Mouse (Mus musculus) thymus, postnatal 10 days (tissue): ENCODE measurements around the gene Tssk2.

ENCODE experiments used
- DNase-seq, 2 experiments: peaks; one replicate each; pipeline ENCODE4 v3.0.0; 2021; ENCODE audit warnings: low spot score in 2 of 2

The Tssk2 gene

DNA sequence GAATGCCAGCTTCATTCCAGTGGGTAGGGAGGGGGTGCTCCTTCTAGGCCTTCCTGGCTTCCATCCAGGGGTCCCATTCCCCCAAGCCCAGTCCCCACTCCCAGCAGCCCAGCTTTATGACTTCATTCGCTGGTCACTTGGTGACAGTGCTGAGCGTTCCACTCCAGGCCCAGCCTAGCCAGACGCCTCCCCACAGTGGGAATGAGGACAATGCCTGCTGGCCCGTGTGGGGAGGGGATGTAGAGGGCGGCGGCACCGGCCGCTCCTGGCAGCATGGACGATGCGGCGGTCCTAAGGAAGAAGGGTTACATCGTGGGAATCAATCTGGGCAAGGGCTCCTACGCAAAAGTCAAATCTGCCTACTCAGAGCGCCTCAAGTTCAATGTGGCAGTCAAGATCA is at the start of gene Tssk2, which contains the start of gene Dgcr2:
Gene Tssk2 (plus strand): TSS at position 176 of the 400 bp plus-strand sequence.
Gene Dgcr2 (minus strand): TSS at position 101 of the 400 bp plus-strand sequence.
- DNase-seq: no peak

DNA sequence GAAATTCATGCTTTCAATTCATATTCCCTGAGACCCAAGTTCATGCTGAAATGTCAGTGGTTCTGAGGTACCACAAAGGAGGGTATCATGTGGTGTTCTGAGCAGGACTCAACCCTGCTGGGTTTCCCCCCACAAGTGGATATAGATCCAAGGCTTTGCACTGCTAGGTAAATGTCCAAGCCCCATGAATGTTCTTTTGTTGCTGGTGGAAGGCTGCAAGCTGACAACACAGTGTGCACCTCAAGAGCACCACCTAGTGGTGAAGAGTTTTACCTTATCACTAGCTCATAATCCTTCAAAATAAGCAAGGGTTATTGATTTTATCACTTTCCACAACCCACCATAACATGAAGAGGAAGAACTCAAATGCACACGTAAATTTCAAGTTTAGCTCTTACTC is 49.5 kb upstream of the Tssk2 start:
- peak in 1 of 2 experiments; percentile 64 for DNase-seq

DNA sequence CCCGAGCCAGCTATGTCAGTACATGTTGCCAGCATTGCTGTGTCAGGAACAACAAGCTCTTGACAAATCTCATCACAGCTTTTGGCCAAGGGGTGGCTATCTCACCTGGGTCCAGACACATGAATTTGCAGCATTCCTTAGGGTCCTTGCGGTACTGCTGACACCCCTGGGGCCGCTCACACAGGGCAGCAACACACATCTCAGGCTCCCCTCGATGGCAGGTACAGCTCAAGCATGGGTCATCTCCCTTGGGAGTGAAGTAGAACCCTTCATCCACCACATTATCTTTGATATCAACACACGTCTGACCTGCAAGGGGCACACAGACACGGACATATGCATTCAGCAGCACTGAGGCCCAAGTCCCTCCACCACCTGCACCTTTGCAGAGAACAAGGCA is 49.0 kb upstream of the Tssk2 start:
- no peak for DNase-seq

DNA sequence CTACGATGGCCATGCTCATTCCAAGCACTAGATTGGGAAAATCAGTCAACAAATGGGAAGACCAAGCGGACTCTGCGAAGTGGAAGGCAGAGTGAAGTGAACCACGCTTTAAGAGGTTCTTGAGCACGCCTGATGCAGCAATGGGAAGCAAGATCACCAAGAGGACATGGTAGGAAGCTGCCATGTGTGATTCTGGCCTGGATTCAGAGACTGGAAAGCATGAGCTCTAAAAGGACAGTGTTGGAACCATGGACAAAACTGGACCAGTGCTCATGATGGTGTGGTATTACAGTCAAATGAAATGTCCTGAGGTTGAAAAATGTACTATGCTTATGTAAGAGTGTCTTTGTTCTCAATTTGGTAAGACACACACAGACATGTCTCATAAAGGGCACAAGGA is 47.1 kb upstream of the Tssk2 start:
- DNase-seq: no peak

DNA sequence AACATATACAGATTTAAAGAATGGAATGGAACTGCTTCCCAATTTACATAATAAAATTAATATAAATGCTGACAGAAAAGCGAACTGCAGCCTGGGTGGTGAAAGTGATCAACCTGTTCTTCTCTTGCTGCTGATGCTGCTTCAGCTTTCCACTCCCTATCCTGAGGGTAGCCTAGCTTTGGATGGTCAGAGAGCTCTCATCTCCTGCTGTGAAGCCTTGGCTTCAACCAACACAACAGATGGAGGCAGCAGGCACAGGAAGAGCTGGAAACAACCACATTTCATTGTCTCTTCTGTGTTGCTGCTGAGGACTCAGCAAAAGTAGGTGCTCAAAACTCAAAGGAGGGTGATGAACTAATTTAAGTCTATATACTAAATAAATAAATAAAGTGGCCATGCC is 46.6 kb upstream of the Tssk2 start:
- no peak for DNase-seq

DNA sequence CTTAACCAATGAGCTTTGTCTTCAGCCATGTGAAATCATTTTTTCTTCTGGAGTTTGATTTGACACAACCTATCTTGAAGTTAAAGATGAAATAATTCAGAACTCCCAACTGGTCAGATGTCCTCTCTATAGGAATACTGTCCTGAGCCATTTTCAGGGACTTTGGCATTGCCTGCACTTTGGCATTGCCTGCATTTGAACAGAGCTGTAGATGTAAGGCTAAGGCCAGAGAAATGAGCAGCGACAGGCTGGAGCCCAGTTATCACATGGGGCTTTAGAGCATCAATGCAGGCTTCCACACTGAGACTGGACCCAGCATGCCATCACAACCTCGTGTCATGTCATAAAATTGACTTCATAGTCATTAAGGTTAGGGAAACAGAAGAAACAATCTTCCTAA is 45.2 kb upstream of the Tssk2 start:
- no peak for DNase-seq

DNA sequence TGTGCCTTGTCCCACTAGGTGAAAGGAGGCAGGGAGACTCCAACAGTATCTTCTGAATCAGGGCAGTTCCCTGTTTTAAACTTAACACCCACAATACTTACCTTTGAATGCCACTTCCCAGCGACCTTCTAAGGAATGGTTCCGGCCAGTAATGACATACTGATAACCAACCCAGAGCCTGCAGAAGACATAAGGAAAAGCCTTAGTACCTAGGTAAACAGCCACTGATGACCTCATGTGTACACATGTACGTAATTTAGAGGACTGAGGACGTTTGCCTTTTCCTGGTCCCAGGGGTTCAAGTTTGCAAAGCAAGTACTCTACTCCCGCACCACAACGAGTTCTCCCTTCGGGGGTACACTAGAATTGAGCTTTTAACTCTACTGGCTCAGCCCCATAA is 41.3 kb upstream of the Tssk2 start:
- no peak for DNase-seq

DNA sequence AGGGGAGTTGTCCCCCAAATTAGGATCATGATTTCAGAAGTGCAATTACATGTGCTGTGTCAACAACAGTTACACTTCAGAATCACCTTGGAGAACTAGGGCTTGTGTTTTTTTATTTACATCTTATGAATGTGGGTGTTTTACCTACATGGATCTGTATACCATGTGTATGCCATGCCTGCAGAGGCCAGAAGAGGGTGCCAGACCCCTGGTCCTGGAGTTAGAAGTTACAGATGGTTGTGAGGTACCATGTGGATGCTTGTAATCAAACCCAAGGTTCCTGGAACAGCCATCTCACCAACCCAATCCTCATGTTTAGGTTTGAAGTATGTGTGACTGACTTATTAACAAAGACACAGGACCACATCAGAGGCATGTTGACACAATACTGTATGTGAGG is 39.8 kb upstream of the Tssk2 start:
- DNase-seq: no peak

DNA sequence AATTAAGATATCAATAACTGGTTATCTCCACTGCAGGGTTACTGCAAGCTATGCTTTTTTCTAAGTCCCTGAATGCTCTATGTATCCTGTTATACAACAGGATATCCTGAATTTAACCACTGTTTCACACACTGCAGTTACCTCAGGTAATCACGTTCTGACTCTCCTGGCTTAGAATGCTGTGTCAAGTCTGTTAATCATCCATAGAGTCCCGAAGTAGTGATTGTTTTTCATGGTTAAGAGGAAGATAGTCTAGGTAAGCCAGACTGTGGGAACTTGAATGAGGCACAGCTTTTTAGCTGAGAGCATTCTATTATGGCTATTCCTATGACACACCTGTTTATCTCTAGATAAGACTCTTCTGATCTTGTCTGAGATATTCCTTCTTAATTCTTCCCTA is 33.1 kb upstream of the Tssk2 start:
- DNase-seq: no peak

DNA sequence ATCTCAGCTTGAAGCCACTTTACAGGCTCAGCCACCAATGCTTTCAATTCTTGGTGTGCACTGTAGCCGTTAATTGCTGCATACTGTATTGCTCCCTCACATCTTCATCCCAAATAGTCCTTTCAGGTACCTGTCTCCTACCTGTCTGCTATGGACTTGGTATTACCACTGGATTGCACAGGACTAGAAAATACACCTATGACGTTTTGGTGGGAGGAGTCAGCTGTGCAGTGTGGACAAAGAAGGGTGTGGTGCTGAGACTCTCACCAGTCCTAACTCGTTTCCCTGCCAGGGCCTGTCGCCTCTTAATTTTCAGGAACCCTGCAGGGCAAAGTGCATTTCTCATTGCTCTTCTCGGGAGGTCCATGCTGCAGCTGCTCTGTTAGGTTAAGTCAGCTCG is 32.7 kb upstream of the Tssk2 start:
- no peak for DNase-seq

DNA sequence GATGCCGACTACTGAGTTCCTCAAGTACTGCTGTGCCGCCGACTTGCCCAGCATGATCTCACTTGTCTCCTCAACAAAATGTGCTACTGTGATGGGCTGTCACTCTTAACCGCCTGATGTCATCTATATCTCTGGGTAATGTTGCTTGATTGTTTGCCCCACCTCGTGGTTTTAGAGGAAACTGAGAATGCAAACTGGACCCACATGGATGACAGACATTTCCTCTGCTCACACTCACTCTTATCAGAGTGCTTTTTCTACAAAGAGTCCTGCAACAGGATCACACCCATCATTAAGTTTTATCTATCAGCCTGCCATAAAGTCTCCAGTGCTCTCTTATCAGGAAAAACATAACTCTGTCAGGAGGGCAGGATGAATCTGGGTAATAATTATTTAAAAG is 27.2 kb upstream of the Tssk2 start:
- no peak for DNase-seq

DNA sequence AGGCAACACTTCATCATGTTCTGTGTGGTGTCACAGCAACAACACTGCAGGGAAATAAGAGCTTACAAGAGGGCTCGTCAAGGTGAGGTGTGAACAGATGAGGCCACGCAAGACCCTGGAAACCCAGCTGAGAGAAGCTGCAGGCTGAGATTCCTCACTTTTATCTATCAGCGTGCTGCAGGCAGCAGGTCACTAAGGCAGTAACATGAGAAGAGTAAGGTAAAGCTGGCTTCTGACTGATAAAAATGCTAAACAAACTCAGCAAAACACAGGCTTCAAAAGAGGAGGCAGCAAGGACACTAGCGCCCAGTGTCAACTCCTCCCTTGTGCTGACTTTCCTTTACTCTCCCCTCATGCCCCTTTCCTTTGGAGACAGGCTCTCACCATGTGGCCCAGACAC is 25.4 kb upstream of the Tssk2 start:
- DNase-seq: no peak

DNA sequence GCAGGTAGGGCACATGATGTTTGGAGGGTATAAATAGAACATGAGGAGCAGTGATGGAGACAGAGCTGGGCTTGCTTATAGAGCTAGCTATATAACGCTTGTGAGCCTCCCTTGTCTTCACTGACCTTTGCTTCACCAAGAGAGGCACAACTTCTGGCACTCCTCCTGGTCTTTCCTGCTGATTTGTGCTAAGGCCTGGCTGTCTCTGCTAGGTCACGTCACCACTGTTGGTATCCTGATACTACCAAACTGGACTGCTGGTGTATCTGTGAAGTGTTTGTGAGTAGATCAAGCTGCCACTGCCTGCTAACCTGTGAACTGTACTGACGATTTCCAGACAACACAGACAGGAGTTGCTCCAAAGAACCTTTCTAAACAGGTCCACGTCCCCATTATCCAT is 23.3 kb upstream of the Tssk2 start:
- no peak for DNase-seq

DNA sequence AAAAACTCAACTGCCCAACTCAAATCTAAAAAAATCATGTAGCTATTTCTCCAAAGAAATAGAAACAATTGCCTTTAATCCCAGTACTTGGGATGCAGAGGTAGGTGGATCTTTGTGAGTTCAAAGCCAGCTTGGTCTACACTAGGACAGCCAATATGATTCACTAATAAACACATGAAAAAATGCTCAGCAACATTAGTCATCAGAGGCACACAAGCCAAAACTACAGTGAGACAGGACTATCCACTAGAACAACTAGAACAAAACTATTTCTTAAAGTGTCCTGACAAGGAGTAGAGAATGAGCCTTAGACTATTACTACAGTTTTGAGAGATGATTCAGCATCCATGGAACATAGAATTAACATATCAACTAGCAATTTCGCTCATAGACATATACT is 22.3 kb upstream of the Tssk2 start:
- no peak for DNase-seq

DNA sequence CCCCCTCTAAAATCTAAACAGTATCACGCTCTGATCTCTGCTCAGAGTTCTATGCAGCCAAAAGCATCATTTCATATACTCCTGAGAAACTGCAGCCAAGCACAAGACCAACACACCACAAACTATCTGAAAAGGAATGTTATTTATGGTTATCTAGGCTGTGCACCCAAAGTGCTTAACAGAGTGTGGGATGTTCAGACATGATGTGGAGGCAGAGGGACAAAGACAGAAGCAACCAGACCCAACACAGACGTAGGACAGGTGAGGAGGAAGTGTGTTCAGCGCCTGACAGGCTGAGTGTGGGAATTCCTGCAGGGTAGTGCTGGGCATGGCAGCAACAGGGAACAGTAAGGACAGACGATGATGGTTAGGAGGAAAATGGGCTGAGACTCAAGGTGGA is 18.9 kb upstream of the Tssk2 start:
- DNase-seq: no peak

DNA sequence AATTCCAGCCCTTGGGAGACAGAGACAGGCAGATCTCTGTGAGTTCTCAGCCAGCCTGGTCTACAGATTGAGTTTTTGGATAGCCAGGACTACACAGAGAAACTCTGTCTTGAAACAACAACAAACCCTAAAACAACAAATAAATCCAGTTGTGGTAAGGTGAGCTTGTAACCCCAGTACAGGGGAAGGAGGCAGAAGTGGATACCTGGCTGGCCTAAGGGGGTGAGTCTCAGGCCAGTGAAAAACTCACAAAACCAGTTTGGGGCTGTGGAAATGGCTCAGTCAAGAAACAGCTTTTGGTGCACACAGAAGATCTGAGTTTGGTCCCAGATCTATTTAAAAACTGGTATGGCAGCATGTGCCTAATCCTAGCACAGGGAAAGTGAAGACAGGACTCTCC is 16.2 kb upstream of the Tssk2 start:
- no peak for DNase-seq

DNA sequence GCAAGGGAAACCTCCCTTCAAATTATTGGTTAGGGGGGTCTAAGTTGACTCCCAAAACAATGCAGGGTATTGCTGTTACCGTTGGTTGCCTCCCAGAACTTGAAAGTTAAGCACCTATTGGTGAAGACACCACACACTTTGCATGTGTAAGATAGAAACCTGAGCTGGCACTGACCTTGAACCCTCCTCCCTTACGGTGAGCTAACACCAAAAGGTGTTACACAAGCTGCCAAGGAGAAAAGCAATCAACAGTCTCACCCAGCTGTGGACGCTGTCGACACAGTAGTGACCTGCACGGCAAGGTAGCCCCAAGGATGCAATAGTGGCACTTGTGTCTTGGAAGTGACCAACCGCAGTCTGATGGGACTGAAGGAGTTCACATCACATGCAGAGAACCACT is 14.3 kb upstream of the Tssk2 start:
- DNase-seq: no peak

DNA sequence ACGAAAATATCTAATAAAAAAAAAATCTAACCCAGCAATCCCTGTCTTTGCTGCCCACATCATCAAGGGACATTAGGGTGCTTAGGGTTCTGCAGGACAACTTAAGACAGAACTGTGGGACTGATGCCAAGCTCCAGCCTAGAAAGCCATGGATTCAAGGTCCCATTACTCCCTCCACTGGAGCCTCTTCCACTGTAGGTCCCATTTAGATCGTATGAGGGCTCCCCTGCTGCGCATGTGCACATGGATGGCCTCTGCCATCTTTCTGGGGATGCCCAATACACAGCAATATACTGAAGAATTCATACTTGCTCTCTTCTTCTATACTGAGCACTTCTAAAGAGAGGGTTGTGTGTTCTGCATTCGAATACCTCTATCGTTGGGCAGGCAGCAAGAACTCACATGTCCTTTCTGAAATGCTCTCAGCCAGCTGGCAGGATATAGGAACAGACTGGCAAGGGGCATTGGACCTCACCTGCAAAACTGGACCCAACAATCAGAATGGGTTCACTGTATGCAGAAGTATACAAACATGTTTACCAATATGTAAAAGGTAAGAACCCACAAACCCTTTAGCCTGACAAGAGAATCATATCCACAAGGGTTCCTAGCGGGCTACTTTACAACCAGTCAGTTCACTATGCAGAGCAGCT is 8.6 kb upstream of the Tssk2 start:
- no peak for DNase-seq

DNA sequence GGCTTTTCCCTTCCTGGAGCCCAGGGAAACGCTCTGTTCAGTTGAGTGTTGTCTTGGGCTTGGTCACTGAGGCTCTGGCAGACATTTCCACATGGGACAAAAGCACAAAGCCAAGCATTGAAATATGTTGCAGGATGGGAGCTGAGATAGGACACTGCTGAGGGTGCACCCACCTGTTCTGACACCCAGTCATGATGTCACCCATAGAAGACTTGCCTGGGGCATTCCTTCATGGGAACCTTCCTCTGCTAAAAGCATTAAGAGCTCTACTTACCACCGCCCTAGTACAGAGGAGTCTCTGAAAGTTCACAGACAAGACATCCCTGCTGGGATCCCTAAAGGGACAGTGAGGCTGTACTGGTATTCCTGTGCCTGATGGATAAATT is 8.1 kb upstream of the Tssk2 start:
- no peak for DNase-seq

DNA sequence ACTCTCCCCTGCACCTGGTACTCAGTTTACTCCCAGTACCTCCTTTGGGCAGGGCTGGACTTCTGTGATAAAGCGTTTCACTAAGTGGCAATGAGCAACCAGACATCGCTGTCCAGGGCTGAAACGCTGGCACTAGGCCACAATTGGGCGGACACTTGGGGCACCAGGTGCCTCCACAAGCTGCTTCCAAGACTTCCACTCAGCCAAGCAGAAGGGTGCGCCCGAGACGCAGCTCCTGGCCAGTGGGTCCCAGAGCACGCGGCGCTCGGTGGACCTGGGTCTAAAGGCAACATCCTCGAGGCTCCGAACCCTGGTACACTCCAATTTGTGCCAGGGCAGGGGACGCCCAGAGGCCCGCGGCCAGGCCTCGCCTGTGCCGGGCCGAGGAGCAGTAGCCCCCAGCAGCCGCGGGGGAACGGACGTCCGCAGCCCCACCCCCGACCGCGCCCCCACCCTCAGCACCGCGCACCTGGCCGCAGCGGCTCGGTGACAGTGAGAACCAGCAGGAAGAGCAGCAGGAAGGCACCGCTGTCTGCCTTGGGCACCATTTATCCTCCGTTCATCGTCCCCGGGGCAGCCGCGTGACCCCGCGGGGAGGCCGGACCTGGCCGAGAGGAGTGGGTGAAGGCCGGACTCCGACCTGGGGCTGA is 7.4 kb upstream of the Tssk2 start:
- DNase-seq: peak; percentile 30 to 33

DNA sequence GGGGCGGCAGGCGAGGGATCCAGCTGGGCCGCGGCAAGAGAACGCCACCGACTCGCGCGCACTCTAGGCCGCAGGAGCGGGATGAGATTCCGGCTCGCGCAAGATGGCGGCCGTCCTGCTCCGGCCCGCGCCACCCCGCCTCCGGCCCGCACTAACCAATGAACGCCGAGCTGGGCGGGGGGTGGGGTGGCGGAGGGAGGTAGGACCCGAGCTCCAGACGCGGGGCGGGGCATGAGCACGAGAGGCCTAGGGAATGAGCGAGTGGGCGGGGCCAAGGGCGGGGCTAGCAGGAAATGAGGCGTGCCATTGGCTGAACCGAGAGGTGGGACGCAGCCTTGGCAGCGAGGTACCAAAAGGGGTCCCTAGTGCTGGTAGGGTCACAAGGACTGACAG is 6.9 kb upstream of the Tssk2 start, which contains the start of gene Gm20518:
Gene Gm20518 (minus strand): TSS at position 105 of the 393 bp plus-strand sequence.
- peak; percentile 99 to 100 for DNase-seq

DNA sequence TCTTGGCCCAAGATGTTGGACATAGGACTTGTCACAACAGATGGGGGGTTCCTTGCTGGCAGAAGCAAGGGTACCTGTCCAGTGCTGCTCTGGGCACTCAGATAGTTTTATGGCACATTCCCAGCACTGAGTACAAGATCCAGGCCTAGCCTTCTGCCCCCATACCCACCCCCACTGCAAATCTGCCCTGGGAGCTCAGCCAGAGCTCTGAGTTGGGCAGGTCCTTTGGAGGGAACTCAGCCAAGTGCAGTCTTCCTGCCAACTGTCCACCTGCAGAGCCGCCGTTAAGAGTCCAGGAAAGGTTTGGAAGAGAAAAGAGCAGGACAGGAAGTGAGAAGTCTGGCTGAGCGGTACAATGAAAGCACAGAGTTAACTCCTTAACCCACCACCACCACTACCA is 5.8 kb upstream of the Tssk2 start:
- no peak for DNase-seq

DNA sequence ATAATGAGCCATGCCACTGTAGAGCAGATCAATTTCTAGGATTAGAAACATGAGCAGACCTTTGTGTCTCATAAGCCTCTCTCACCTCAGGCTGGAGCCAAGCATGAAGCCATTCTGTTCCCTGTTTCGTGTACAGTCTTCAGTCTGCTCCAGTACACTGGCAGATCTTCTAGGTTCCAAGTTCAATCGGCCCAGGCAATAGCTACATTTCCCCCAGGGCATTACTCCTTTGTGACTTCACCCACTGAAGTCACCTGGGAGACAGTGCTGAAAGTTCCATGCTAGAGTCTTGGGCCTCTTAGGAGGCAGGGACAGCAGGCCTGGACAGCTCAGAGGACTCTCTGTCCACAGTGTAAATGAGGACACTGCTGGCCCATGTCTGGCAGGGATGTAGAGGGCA is 4.5 kb upstream of the Tssk2 start, which contains the start of gene Tssk1:
Gene Tssk1 (plus strand): TSS at position 301 of the 400 bp plus-strand sequence.
- no peak for DNase-seq

DNA sequence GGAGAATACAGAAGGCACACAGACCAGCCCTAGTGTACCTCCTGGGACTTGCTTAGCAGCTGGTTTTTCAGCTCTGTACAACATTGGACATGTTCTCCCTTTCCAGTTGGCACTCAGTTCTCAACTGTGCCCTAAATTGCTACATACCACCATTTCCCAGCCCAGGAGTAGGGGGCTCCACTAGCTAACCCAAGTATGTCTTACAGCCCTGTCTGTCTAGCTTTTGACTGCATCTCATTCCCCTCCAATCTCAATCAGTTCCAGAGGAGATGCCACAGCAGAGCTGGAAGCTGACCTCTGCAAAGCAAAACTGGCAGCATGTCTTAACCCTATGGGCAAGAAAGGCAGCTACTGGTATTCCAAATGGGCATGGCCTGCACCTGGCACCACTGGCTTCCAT is 2.3 kb upstream of the Tssk2 start:
- no peak for DNase-seq
